Mouse (Mus musculus) skeletal muscle tissue, adult 2 months (tissue): ENCODE measurements at regions not wholly inside any gene's neighbourhood (a gene's known extent, or its start where the extent isn't known, plus 50 kb on each side); places are given as distances from the start of the nearest gene placed in this dataset.

Experiments
- DNase-seq: peaks from one replicate; pipeline ENCODE4 v3.0.0-alpha.2; 2012; ENCODE audit warnings: low read depth, low spot score

- no peak for DNase-seq
Observed at GRCm38 (mm10) chr12:26631795-26632122, 162.8 kb downstream of the Cmpk2 start.

GRCm38 (mm10) chr12:26631111-26631794 is 162.2 kb downstream of the Cmpk2 start:
- no peak for DNase-seq

GRCm38 (mm10) chr12:26621135-26621932 is 152.3 kb downstream of the Cmpk2 start:
- DNase-seq = no peak

- DNase-seq = no peak
Observed at GRCm38 (mm10) chr12:26620501-26621134, 151.6 kb downstream of the Cmpk2 start.

- DNase-seq = no peak
Observed at GRCm38 (mm10) chr12:26617969-26618368, 149.0 kb downstream of the Cmpk2 start.

DNA sequence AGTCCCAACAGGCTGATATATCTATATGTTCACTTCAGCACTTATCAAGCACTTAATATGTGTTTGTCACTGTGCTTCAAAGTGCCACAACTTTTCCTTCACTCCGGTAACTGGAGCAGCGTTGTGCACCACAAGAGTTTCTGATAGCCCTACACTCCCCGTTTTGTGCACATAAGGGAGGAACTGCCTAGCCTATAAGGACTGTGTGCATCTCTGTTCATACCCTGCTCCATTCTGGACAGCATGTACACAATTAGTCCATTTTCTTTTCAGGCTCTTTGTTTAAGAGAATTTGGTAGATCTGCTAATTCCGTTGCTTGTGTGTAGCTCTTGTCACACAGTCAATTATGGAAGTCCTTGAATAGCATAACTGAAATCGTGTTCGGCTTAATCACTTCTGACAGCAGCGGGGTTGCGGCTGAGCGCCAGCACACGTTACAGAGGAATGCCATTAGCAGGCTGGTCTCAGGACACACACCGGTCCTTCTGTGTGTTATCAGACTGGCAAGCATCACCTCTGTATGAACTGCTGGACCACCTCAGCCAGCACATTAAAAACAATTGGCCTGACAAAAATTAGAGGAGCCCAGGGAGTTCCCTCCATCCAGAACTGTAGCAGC is 144.2 kb downstream of the Cmpk2 start:
- DNase-seq = no peak

- no peak for DNase-seq
Observed at GRCm38 (mm10) chr12:26610079-26610478, 141.1 kb downstream of the Cmpk2 start.

DNA sequence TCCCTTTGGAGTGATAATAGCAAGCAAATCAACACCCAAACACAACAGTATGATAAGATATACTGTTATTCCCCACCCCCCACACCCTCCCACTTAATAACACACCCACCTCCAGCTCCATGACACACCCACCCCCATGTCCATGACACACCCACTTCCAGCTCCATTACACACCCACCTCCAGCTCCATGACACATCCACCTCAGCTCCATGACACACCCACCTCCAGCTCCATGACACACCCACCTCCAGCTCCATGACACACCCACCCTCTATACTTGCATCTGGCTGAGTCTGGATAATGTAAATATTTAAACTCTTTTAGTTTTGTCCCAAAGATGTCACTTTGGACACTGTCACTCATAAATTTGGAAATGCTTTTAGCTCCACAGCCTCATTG is 129.5 kb downstream of the Cmpk2 start:
- DNase-seq = no peak

GRCm38 (mm10) chr12:26592125-26592524 is 123.1 kb downstream of the Cmpk2 start:
- no peak for DNase-seq

GRCm38 (mm10) chr12:26589091-26589490 is 120.1 kb downstream of the Cmpk2 start:
- no peak for DNase-seq

DNA sequence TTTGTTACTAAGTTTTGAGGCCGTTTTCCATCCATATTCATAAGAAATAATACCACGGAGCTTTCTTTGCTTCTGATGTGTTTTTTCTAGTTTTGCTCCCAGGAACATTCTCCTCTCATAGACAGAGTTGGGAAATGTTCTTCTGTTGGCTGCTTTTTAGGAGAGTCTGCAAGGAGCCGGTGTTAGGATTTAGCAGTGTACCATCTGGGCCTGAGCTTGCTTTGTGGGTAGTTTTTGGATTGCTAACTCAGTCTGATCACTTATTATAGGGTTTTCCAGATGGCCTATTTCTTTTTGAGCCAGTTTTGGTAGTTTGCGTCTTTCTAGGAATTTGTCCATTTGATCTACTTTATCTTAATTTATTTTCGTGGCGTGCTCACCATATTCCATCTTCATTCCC is 108.4 kb downstream of the Cmpk2 start:
- DNase-seq = no peak

DNA sequence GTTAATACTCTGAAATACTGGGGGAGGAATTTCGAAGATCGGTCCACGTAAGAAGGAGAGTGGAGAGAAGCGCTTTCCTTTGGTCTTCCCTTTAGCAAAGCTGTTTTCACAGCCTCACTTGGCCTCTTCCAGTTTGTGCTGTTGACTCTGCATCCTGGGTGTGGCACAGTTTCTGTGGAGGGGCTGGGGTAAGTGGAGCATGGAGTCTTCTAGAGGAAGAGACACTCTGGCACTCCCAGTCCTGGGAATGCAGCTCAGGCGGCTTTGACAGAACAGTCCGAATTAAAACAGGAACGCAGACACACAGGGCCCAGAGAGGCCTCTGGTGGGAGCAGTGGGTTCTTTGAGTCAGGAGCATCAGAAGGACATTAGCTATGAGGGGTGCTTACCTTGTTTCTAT is 102.6 kb downstream of the Cmpk2 start:
- no peak for DNase-seq

- DNase-seq = no peak
Observed at GRCm38 (mm10) chr12:26567435-26567834, 98.4 kb downstream of the Cmpk2 start.

GRCm38 (mm10) chr12:26562858-26563257 is 93.9 kb downstream of the Cmpk2 start:
- DNase-seq = no peak

- DNase-seq = no peak
Observed at GRCm38 (mm10) chr12:26559560-26559959, 90.6 kb downstream of the Cmpk2 start.

GRCm38 (mm10) chr12:26557411-26557810 is 88.4 kb downstream of the Cmpk2 start:
- DNase-seq = no peak

DNA sequence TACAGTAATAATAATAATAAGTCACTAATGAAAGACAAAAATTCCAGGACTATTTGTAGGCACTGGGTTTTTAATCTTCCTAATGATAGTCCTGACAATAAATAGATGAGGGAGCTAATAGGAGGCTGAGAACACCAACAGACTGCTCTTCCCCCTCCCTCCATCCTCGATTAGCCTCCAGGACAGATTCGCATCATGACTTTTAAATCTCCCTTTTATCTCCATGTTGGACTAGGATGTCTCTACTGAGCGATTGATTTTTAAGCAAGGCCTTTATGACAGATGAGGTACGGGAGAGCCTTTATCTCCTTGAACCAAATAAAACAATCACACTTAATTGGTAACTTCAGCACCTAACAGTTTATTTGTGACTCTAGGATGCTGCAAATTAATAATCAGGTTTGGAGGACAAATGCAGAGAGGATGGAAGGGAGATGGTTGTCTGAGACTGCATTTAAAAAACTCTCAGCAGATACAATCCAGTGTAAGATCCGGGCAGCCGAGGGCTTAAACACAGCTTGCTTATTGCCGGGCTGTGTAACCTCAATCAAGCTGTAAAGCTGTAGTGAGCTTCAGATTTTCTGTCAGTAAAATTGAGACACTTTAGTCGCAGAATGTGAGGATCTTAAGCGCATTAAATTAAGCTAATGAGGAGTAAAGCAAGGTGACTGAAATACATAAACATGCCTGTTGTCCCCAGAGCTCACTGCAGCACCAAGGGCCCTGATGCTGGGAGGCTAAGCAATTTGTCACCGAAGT is 82.3 kb downstream of the Cmpk2 start:
- no peak for DNase-seq

GRCm38 (mm10) chr12:26547466-26547865 is 78.5 kb downstream of the Cmpk2 start:
- no peak for DNase-seq

- DNase-seq = no peak
Observed at GRCm38 (mm10) chr12:26546361-26546760, 77.4 kb downstream of the Cmpk2 start.

GRCm38 (mm10) chr12:26543463-26543862 is 74.5 kb downstream of the Cmpk2 start:
- DNase-seq = no peak

GRCm38 (mm10) chr12:26542451-26542850 is 73.4 kb downstream of the Cmpk2 start:
- no peak for DNase-seq
